Mouse (Mus musculus): ENCODE data around the gene Crtc1. TPM values are rescaled to one million over a fixed set of nuclear protein-coding genes. Genes with fewer than 3 reads are reported as not detected.
A peak's percentile ranks its signal among the peaks of the same experiment; 100 is the strongest.

Crtc1 gene
- polyA plus RNA-seq, 1 experiment, result 15.1 TPM

DNA sequence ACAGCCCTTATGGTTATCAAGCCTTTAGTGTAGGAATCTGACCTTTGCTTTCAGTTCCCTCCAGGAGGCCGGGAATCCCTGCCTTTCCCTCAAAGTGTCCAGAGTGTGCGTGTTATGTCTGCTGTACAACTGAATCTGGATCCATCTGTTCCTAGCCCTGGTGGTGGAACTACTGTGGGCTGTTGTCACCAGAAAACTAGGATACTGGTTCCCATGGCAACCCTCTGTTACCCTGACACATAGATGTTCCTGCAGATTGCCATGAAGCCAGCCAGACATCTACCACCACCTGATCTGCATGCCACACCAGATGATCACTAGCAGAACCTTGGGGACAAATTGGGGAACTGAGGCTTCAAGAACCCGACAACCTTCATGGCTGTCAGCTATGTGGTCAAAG lies 42.5 kb upstream of the Crtc1 start:
- Histone ChIP-seq H3K4me3 (ENCODE audit: low read depth, low read length) (no peak overlapping the region), H3K4me1 (ENCODE audit: control insufficient read depth, insufficient read depth, insufficient read length, low read length) (peaks cover 11% of the 10 kb centered on the region; the same call in 1 of the 2 replicates), H3K27me3 (ENCODE audit: control insufficient read depth, insufficient read depth, low read length) (peaks cover 18% of the 10 kb centered on the region; the same call in 1 of the 2 replicates), H3K27ac (ENCODE audit: insufficient read depth, low read depth, low read length) (no peak overlapping the region), H3K36me3 (ENCODE audit: control insufficient read depth, insufficient read depth, low read length) (no peaks in the 10 kb centered on the region)
- WGBS, result 48% methylated on average over 3 of the region's 3 CpGs
- TF ChIP-seq POLR2A (IDR thresholded peaks at IDR 0.05; ENCODE audit: low read depth, low read length), result no peak
- TF ChIP-seq CTCF (IDR thresholded peaks at IDR 0.05; ENCODE audit: extremely low read depth, insufficient read length, insufficient replicate concordance, low read depth, low read length), result no peak

DNA sequence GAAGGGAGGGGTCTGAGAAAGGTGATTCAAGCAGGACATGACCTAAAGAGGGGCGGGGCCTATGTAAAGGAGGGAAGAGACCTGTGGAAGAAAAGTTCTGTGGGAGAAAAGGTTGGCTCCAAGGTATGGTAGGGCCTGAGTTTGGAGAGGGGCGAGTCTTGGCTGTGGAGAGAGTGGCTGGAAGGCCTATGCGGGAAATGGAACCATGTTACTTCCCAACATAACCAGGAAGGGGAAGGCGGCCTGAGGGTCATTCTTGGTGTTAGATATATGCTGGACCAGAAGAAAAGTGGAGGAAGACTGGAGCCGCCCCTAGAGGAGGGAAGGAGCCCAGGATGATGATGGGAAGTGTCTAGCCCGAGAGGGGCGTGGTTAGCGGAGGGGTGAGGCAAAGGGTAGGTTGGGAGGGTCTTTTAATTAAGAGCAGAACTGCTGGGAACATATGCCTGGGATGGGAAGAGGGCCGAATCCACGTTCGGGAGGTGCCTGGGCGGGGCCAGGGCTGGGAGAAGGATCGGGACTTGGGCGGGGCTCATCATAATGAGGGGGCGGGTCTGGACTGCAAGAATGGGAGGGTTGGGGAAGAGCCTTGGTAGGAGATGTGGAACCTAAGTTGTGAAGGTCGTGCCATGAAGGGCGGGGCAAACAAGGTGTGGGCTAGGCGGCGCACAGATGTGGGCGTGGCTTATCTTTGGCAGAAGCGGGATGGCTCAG lies 38.0 kb upstream of the Crtc1 start:
- Histone ChIP-seq H3K27me3 (ENCODE audit: control insufficient read depth, insufficient read depth, low read length) (no peaks in the 10 kb centered on the region), H3K27ac (ENCODE audit: insufficient read depth, low read depth, low read length) (peak overlapping the region; percentile 40), H3K4me3 (ENCODE audit: low read depth, low read length) (peak overlapping the region; percentile 90), H3K4me1 (ENCODE audit: control insufficient read depth, insufficient read depth, insufficient read length, low read length) (peaks cover 21% of the 10 kb centered on the region; the same call in 1 of the 2 replicates), H3K36me3 (ENCODE audit: control insufficient read depth, insufficient read depth, low read length) (no peaks in the 10 kb centered on the region)
- 5% methylated on average over 21 of the region's 21 CpGs for WGBS
- peak; percentile 17; the same call in 1 of the 2 replicates for TF ChIP-seq CTCF (IDR thresholded peaks at IDR 0.05; ENCODE audit: extremely low read depth, insufficient read length, insufficient replicate concordance, low read depth, low read length)
- no peak for TF ChIP-seq POLR2A (IDR thresholded peaks at IDR 0.05; ENCODE audit: low read depth, low read length)

DNA sequence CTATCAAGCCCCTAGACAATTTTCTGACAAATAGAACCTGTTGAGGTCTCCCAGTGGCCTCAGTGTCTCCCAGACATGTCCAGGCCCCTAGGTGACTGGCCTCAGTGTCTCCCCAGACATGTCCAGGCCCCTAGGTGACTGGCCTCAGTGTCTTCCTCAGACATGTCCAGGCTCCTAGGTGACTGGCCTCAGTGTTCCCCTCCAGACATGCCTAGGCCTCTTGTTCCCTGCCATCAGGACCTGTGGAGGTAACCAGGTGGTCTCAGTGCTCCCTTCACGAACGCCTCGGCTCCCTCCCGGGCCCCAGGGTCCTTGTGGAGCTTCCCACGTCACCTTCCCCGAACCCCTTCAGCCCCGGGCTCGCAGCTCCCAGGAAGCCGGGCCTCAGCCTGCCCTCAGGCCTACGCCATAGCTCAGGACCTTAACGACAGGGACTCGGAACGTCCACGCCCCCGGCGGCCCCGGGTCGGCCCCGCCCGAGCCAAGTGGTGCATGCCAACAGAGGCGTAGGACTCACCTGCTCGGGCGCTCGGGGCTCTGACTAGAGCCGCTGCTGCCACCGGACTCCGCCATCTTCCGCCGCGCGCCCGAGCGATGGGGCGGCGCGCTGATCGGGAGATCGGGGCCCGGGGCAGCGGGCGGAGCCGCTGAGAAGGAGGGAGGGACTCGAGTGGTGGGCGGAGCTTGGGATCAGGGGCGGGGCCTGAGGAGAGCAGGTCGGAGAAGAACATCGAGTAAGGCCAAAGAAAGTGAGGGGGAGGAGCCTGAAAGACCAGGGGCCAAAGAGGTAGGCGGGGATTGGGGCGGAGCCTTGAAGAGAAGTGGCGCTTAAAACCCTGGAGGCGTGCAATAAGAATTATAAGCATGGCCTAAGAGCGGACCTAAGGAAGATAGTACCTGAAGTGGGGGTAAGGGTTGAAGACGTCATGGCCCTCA lies 37.2 kb upstream of the Crtc1 start, which contains the start of gene Klhl26:
TSS of gene Klhl26 (minus strand) at position 636 of the 936 bp plus-strand sequence.
- H3K4me3 ChIP-seq (ENCODE audit: low read depth, low read length), result peak within 1 kb of the TSS; percentile 90
- TF ChIP-seq CTCF (IDR thresholded peaks at IDR 0.05; ENCODE audit: extremely low read depth, insufficient read length, insufficient replicate concordance, low read depth, low read length), result no peak
- peak; percentile 57 for TF ChIP-seq POLR2A (IDR thresholded peaks at IDR 0.05; ENCODE audit: low read depth, low read length)
- peak within 1 kb of the TSS; percentile 40 for H3K27ac ChIP-seq (ENCODE audit: insufficient read depth, low read depth, low read length)
- no peaks in the 10 kb centered on the region for H3K36me3 ChIP-seq (ENCODE audit: control insufficient read depth, insufficient read depth, low read length)
- 1% methylated on average over 53 of the region's 53 CpGs for WGBS
- no peaks in the 10 kb centered on the region for H3K27me3 ChIP-seq (ENCODE audit: control insufficient read depth, insufficient read depth, low read length)
- H3K4me1 ChIP-seq (ENCODE audit: control insufficient read depth, insufficient read depth, insufficient read length, low read length), result peaks cover 16% of the 10 kb centered on the region; the same call in 1 of the 2 replicates

DNA sequence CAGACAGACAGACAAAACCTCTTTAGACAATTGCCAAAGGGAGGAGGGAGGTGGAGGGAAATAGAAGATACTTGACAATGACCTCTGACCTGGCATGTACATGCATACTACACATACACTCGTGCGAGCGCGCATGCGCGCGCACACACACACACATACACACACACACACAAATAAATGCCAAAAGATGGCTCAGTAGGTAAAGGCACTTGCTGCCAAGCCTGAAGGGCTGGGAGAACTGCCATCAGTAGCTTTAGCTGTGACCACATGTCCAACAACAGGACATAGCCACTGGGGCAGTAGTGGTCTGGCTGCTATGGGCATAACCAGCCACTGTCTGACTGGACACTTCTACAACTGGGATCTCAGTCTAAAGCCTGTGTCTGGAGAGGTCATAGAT lies 32.5 kb upstream of the Crtc1 start:
- TF ChIP-seq POLR2A (IDR thresholded peaks at IDR 0.05; ENCODE audit: low read depth, low read length) (no peak), CTCF (IDR thresholded peaks at IDR 0.05; ENCODE audit: extremely low read depth, insufficient read length, insufficient replicate concordance, low read depth, low read length) (no peak)
- no peak overlapping the region for H3K27ac ChIP-seq (ENCODE audit: insufficient read depth, low read depth, low read length)
- no peak overlapping the region for H3K4me3 ChIP-seq (ENCODE audit: low read depth, low read length)
- WGBS, result 93% methylated on average over 7 of the region's 7 CpGs
- peaks cover 15% of the 10 kb centered on the region; the same call in 1 of the 2 replicates for H3K4me1 ChIP-seq (ENCODE audit: control insufficient read depth, insufficient read depth, insufficient read length, low read length)
- no peaks in the 10 kb centered on the region for H3K36me3 ChIP-seq (ENCODE audit: control insufficient read depth, insufficient read depth, low read length)
- H3K27me3 ChIP-seq (ENCODE audit: control insufficient read depth, insufficient read depth, low read length), result no peaks in the 10 kb centered on the region

DNA sequence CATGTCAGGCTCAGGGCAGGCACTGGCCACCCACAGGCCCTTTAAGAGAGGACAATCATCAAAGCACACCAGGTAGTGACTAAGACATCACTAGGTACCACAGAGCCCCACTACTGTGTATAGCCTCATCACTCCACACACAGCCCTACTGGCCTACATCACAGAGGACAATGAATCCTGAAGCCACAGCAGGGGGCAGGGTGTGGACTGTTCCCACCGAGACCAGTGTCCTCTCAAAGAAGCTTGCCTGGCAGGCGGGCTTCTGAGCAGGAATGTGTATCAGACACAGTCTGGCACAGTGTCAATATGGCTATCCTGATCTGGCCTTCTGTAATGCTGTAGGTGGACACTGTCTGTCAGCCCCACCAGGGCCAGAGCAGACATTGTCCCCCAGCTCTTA lies 30.6 kb upstream of the Crtc1 start:
- 73% methylated on average over 2 of the region's 2 CpGs for whole genome bisulfite sequencing
- peaks cover 5% of the 10 kb centered on the region; the same call in 1 of the 2 replicates for H3K4me1 ChIP-seq (ENCODE audit: control insufficient read depth, insufficient read depth, insufficient read length, low read length)
- TF ChIP-seq CTCF (IDR thresholded peaks at IDR 0.05; ENCODE audit: extremely low read depth, insufficient read length, insufficient replicate concordance, low read depth, low read length) (no peak), POLR2A (IDR thresholded peaks at IDR 0.05; ENCODE audit: low read depth, low read length) (no peak)
- H3K27me3 ChIP-seq (ENCODE audit: control insufficient read depth, insufficient read depth, low read length), result no peaks in the 10 kb centered on the region
- no peaks in the 10 kb centered on the region; the same call in 1 of the 2 replicates for H3K36me3 ChIP-seq (ENCODE audit: control insufficient read depth, insufficient read depth, low read length)
- no peak overlapping the region for H3K4me3 ChIP-seq (ENCODE audit: low read depth, low read length)
- H3K27ac ChIP-seq (ENCODE audit: insufficient read depth, low read depth, low read length), result peak overlapping the region; percentile 28

DNA sequence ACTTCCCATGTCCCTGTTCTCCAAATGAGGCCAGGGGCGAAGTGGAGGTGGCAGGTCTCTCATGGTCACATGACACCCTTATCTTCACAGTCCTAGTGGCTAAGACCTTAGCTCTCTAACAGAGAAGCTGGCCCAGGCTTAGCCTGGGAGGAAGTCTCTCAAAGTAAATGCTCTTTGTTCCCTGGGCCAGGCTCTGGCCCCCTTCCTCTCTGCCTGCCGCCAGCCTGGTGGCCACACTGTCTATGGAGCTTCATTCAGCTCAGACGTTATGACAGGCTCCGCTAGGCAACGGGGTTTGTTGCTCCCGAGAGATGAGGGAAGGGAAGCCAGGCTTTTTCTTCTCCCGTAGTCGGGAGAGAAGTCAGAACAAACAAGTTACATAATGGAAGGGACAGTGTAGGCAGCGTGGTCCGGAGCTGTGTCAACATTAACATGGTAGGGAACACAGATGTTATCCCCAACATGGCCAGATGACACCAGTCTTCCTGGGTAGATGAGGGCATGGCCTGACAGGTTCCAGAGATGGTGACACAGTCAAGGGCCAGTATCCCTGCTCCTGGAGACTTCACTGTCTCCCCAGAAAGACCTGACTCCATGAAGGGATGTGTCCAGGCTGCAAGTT lies 30.0 kb upstream of the Crtc1 start:
- peaks cover 5% of the 10 kb centered on the region; the same call in 1 of the 2 replicates for H3K4me1 ChIP-seq (ENCODE audit: control insufficient read depth, insufficient read depth, insufficient read length, low read length)
- H3K36me3 ChIP-seq (ENCODE audit: control insufficient read depth, insufficient read depth, low read length), result no peaks in the 10 kb centered on the region; the same call in 1 of the 2 replicates
- no peaks in the 10 kb centered on the region for H3K27me3 ChIP-seq (ENCODE audit: control insufficient read depth, insufficient read depth, low read length)
- peak overlapping the region; percentile 28 for H3K27ac ChIP-seq (ENCODE audit: insufficient read depth, low read depth, low read length)
- H3K4me3 ChIP-seq (ENCODE audit: low read depth, low read length), result no peak overlapping the region
- 29% methylated on average over 10 of the region's 10 CpGs for WGBS
- no peak for TF ChIP-seq POLR2A (IDR thresholded peaks at IDR 0.05; ENCODE audit: low read depth, low read length)
- no peak for TF ChIP-seq CTCF (IDR thresholded peaks at IDR 0.05; ENCODE audit: extremely low read depth, insufficient read length, insufficient replicate concordance, low read depth, low read length)
